Mouse (Mus musculus) embryonic stem cell, embryonic (primary cell): ENCODE data around the gene Hist3h2a.

Experiments used
- CTCF ChIA-PET, 4 experiments: fragments of 300-600 bp in 2 of 4; fragments of 350-600 bp in 2 of 4; sonication (Branson Sonifier 250); formaldehyde crosslinking; loops; one replicate each; lab custom pipeline; 2022; ENCODE audit warnings: inconsistent platforms in 2 of 4; lab: Charles Lee
- POLR2A ChIA-PET, 4 experiments: fragments of 300-600 bp in 2 of 4; fragments of 350-600 bp in 2 of 4; sonication (Branson Sonifier 250); formaldehyde crosslinking; loops; one replicate each; lab custom pipeline; 2022; ENCODE audit warnings: antibody characterized with exemption in 4 of 4, inconsistent platforms in 1 of 4; lab: Charles Lee

Gene Hist3h2a

DNA sequence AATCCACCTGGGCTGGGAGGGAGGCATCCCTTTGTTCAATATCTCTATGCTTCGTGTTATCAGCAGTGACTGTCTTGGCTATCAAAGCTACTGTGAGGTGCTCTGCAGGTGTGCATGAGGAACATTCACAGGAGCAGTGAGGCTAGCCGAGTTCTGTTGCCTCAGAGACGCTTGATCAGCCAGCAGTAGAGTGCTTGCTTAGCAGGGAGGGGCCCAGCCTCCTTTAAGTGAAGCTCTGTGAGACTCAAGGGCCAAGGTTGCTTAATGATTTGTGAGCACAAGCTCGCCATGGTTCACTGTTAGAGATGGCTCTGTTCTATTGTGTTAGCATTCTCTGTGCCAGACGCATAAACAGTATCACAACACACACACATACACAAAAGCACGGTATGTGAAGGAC is 15.2 kb downstream of the Hist3h2a start:
- ChIA-PET POLR2A (interaction anchor here in 3 of 4 experiments (0.7 to 5.3 kb wide), 23 partner anchors 8 to 42 kb away, joined by 3 to 56 read pairs (median 5); partner anchors contain the start of genes Hist3h2a (in 3 of the 3), Trim17 (in 3 of the 3), Trim11 (in 2 of the 3) and Hist3h2ba (in 1 of the 3)), CTCF (interaction anchor here (0.5 to 2.3 kb wide), 22 partner anchors 8 to 555 kb away, joined by 3 to 19 read pairs (median 3); partner anchors contain the start of genes Rnf187 (in 1 of the 4) and Trim11 (in 1 of the 4))

DNA sequence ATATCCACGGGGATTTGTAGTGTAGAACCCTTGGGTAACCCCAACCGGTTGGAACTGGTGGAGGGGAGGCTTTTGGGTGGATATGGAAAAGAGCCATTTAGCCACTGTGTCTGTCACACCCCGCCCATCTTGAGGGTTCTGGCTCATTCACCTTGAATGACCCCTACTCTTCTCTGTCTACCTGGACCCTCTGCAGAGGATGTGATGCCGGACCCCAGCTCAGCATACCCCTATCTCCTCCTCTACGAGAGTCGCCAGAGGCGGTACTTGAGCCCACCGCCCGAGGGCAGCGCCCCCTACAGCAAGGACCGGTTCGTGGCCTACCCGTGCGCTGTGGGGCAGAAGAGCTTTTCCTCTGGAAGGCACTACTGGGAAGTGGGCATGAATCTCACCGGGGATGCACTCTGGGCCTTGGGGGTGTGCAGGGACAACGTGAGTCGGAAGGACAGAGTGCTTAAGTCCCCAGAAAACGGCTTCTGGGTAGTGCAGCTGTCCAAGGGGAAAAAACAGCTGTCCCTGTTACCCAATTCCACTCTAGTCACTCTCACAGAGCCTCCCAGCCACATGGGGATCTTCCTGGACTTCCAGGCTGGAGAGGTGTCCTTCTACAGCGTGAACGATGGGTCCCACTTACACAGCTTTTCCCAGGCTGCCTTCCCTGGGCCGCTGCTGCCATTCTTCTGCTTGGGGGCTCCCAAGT is 16.5 kb downstream of the Hist3h2a start:
- POLR2A ChIA-PET, result interaction anchor here (0.6 to 5.3 kb wide), 22 partner anchors 8 to 66 kb away, joined by 3 to 56 read pairs (median 5); partner anchors contain the start of genes Hist3h2a (in 4 of the 4), Trim17 (in 4 of the 4), Hist3h2ba (in 2 of the 4) and Trim11 (in 2 of the 4)
- CTCF ChIA-PET, result interaction anchor here (0.5 to 2.3 kb wide), 26 partner anchors 9 to 332 kb away, joined by 3 to 22 read pairs (median 4); partner anchors contain the start of genes Hist3h2a (in 1 of the 4), Rnf187 (in 1 of the 4) and Trim17 (in 1 of the 4)

DNA sequence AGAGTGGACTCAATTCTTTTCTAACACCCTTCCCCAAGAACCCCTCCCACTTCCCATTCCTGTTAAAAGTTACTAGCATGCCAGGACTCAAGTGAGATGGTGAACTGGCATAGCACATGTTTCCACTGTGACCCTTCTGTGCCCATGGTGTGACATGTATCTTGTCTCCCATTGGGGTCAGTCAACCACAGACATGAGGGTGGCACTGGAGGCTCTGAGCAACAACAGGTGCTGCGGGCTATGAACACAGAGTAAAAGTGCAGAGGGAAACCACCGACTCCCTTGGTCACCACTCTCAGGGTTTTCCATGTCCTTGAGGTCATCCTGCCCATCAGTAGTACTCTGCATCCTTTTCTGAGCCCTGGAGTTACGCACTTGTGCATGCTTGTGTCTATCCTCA is 17.3 kb downstream of the Hist3h2a start:
- ChIA-PET CTCF (interaction anchor here in 2 of 4 experiments (0.8 to 2.1 kb wide), 4 partner anchors 10 to 247 kb away, joined by 3 to 11 read pairs (median 6); no protein-coding TSS in a partner anchor), POLR2A (interaction anchor here in 2 of 4 experiments (0.6 to 5.3 kb wide), 6 partner anchors 11 to 23 kb away, joined by 3 to 56 read pairs (median 12); partner anchors contain the start of genes Hist3h2a (in 2 of the 2), Trim17 (in 2 of the 2) and Hist3h2ba (in 1 of the 2))

DNA sequence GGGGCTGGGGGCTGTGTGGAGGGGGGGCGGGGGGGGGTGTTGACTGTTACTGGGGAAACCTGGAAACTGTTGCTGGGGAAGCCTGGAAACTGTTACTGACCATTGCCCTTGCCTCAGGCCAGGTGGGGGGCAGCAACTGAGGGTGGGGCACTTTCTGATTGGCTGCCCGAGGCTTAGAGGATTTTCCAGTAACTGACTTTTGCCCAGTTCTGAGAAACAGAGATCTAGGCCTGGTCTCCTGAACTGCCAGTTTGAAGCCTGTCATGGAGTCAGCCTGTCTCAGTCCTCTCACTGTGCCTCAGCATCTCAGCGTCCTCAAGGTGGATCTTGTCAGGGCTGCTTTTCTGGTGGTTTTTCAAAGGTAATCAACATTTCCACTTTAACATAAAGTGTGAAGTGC is 19.9 kb downstream of the Hist3h2a start:
- ChIA-PET POLR2A (interaction anchor here in 3 of 4 experiments (0.6 to 2.8 kb wide), 4 partner anchors 13 to 156 kb away, joined by 4 to 8 read pairs (median 6); partner anchors contain the start of genes Hist3h2a (in 1 of the 3) and Trim17 (in 1 of the 3)), CTCF (interaction anchor here in 1 of 4 experiments (1.2 kb wide), 1 partner anchor 120 kb away, joined by 3 read pairs; no protein-coding TSS in a partner anchor)

DNA sequence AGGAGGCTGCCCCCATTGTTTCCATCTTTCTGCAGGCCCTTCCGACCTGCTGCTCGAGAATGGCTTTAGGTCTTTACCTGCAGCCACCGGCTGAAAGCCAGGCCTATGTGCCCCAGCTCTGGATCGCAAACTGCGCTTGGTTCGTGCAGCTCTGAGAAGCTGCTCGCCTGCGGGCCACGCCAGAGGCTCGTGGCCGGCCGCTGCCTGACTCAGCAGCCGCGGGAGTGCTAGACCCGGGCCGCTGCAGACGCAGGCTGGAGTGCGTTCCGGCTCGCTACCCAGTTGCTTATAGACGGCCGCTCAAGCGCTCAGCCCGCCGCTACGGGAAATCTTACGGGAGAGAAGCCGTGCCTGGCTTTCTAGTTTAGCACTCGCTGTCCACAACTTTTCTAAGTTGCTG is 22.7 kb downstream of the Hist3h2a start:
- CTCF ChIA-PET, result interaction anchor here in 2 of 4 experiments (1.3 to 1.7 kb wide), 4 partner anchors 17 to 49 kb away, joined by 3 to 7 read pairs (median 6); no protein-coding TSS in a partner anchor
- POLR2A ChIA-PET, result interaction anchor here (0.6 to 7.9 kb wide), 29 partner anchors 7 to 186 kb away, joined by 3 to 133 read pairs (median 7); partner anchors contain the start of genes Hist3h2a (in 3 of the 4), Trim17 (in 3 of the 4), Iba57 (in 2 of the 4) and Rnf187 (in 2 of the 4)

DNA sequence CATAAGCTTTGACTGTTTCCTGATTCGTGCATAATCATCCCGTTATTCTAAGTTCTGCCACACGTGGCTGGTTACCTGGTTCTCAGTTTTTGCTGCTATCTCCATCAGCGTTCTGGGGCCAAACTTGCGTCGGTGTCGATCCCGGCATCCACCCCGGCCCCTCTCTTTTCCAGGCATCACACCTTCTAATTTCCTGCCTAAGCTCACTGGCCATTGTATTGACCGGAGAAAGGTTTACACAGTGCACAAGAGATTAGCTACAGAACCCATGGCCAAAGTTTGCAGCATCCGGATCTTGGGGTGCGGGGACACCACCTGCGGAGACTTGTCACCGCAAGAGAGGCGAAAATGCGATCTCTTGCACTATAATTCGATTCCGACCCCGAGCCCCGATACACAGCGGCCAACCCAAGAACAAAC is 23.1 kb downstream of the Hist3h2a start:
- POLR2A ChIA-PET, result interaction anchor here (0.6 to 7.9 kb wide), 50 partner anchors 8 to 1459 kb away, joined by 3 to 133 read pairs (median 4); partner anchors contain the start of genes Hist3h2a (in 3 of the 4), Iba57 (in 3 of the 4), Rnf187 (in 3 of the 4) and Trim17 (in 3 of the 4)

DNA sequence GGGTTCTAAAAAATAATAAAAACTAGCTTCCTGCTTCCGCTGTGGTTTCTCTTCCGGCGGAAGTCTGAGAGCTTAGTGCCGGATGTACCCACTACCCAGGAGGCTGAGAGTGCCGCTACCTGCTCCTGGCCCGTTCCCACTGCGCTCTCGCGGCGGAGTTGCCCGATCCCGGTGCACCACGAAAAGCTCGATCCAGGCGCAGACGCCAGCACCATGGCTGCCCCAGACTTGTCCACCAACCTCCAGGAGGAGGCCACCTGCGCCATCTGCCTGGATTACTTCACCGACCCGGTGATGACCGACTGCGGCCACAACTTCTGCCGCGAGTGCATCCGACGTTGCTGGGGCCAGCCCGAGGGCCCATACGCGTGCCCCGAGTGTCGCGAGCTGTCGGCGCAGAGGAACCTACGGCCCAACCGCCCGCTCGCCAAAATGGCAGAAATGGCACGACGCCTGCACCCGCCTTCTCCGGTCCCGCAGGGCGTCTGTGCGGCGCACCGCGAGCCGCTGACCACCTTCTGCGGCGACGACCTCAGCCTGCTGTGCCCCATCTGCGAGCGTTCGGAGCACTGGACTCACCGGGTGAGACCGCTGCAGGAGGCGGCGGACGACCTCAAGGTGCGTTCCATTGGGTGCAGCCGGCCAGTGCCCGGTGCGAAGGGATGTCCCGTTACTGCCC is 23.7 kb downstream of the Hist3h2a start, which contains the start of gene Trim11:
Gene Trim11, plus strand, starts transcription at position 67 of the 679 bp plus-strand sequence.
- CTCF ChIA-PET, result interaction anchor here in 3 of 4 experiments (0.6 to 2.2 kb wide), 13 partner anchors 9 to 1334 kb away, joined by 3 to 7 read pairs (median 4); no protein-coding TSS in a partner anchor

More for the DNA sequence above, 23.1 kb downstream of the Hist3h2a start:
- CTCF ChIA-PET, result interaction anchor here in 3 of 4 experiments (0.6 to 2.2 kb wide), 13 partner anchors 8 to 1333 kb away, joined by 3 to 7 read pairs (median 4); no protein-coding TSS in a partner anchor

DNA sequence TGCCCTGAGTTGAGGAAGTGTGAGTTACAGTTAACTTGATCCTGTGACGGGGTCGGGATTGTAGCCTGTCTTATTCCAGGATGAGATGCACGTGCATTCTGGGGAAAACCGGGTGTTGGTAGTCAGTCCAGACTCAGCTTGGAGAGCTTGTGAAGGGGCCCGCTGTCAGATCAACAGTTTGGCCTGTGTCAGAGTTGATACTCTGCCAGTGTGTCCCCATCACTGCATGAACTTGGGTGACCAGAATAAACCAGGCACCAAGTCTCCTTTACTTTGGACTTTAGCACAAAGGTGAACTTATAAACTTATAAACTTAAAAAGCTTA is 24.2 kb downstream of the Hist3h2a start:
- CTCF ChIA-PET, result interaction anchor here in 3 of 4 experiments (0.9 to 2.2 kb wide), 7 partner anchors 9 to 64 kb away, joined by 3 to 7 read pairs (median 4); no protein-coding TSS in a partner anchor
- POLR2A ChIA-PET, result interaction anchor here in 3 of 4 experiments (0.8 to 7.9 kb wide), 27 partner anchors 9 to 1135 kb away, joined by 3 to 133 read pairs (median 7); partner anchors contain the start of genes Hist3h2a (in 3 of the 3), Trim17 (in 3 of the 3), Hist3h2ba (in 2 of the 3) and Iba57 (in 1 of the 3)

More for the DNA sequence above, 23.7 kb downstream of the Hist3h2a start, which contains the start of gene Trim11:
- POLR2A ChIA-PET, result interaction anchor here (0.6 to 7.9 kb wide), 51 partner anchors 8 to 1459 kb away, joined by 3 to 133 read pairs (median 4); partner anchors contain the start of genes Hist3h2a (in 3 of the 4), Iba57 (in 3 of the 4), Rnf187 (in 3 of the 4) and Trim17 (in 3 of the 4)

DNA sequence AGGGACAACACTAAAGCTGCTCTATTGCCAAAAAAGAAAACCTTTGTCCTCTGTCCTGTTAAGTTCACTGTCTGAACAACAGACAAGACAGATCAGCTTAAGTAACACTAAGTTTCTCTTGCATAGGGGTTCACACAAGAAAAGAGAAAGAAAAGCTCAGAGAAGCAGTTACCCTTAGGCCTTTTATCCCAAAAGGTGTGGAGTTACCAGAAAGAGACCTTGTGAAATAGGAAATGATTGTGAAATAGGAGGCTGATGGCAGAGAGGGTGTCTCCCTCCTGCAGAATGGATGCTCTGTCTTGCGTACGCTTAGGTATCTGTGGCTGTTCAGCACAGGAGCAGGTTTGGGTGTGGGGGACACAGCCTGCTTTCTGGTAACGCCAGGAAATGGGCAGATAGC is 24.7 kb downstream of the Hist3h2a start:
- ChIA-PET POLR2A (interaction anchor here in 3 of 4 experiments (0.5 to 7.9 kb wide), 21 partner anchors 9 to 1135 kb away, joined by 3 to 133 read pairs (median 8); partner anchors contain the start of genes Hist3h2a (in 3 of the 3), Trim17 (in 3 of the 3), Arf1 (in 1 of the 3) and Hist3h2ba (in 1 of the 3)), CTCF (interaction anchor here (0.8 to 4.1 kb wide), 8 partner anchors 9 to 48 kb away, joined by 3 to 19 read pairs (median 4); no protein-coding TSS in a partner anchor)

DNA sequence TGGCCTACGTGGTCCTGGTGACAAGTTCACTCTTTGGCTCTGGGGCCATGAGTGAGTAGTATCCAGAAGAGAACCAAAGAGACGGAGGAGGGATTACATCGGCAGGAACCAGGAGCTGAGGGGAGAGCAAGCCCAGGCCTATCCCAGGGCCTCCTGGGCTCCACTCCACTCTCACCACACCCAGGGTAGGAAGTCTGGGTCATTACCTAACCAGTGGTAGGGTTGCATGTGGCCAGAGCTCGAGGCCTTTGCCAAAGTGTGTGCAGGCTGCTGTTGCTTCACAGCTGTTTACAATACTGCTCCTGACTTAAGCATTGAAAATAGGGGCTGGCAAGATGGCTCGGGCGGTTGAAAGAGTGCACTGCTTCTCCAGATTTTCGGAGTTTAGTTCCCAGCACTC is 25.2 kb downstream of the Hist3h2a start:
- CTCF ChIA-PET, result interaction anchor here (0.6 to 4.1 kb wide), 12 partner anchors 9 to 270 kb away, joined by 3 to 19 read pairs (median 4); no protein-coding TSS in a partner anchor
- POLR2A ChIA-PET, result interaction anchor here in 3 of 4 experiments (0.5 to 7.9 kb wide), 21 partner anchors 9 to 1134 kb away, joined by 3 to 133 read pairs (median 8); partner anchors contain the start of genes Hist3h2a (in 3 of the 3), Trim17 (in 3 of the 3), Arf1 (in 1 of the 3) and Hist3h2ba (in 1 of the 3)

DNA sequence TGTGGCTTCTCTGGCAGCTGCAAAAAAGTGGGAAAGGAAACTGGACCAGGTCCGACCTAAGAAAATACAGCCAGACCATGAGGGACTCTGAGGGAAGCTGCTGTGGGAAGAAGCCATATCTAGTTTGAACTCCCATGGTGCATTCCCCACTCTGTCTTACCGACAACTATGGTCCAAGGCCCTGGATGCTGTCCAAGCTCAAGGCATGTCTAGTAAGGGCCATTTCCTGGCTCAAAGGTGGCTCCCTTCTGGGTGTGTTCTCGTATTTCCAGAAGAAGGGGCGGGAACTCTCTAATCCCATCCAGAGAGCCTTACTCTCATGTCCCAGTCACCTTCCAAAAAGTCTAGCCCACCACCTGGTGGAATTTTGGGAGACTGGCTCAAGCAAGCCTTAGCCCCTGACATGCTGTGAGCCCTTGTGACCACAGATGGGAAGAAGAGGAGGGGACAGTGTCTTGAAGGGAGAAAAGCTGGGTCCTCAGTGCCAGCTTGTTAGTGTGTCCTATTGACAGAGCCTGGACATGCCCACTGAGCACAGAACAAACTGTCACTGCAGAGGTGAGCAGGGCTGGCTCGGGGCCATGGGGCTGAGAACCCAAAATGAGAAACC is 26.0 kb downstream of the Hist3h2a start:
- ChIA-PET CTCF (interaction anchor here in 3 of 4 experiments (0.5 to 4.1 kb wide), 10 partner anchors 10 to 1853 kb away, joined by 3 to 19 read pairs (median 5); no protein-coding TSS in a partner anchor), POLR2A (interaction anchor here in 3 of 4 experiments (0.9 to 7.9 kb wide), 17 partner anchors 9 to 52 kb away, joined by 3 to 133 read pairs (median 8); partner anchors contain the start of genes Hist3h2a (in 3 of the 3), Trim17 (in 3 of the 3) and Hist3h2ba (in 2 of the 3))

DNA sequence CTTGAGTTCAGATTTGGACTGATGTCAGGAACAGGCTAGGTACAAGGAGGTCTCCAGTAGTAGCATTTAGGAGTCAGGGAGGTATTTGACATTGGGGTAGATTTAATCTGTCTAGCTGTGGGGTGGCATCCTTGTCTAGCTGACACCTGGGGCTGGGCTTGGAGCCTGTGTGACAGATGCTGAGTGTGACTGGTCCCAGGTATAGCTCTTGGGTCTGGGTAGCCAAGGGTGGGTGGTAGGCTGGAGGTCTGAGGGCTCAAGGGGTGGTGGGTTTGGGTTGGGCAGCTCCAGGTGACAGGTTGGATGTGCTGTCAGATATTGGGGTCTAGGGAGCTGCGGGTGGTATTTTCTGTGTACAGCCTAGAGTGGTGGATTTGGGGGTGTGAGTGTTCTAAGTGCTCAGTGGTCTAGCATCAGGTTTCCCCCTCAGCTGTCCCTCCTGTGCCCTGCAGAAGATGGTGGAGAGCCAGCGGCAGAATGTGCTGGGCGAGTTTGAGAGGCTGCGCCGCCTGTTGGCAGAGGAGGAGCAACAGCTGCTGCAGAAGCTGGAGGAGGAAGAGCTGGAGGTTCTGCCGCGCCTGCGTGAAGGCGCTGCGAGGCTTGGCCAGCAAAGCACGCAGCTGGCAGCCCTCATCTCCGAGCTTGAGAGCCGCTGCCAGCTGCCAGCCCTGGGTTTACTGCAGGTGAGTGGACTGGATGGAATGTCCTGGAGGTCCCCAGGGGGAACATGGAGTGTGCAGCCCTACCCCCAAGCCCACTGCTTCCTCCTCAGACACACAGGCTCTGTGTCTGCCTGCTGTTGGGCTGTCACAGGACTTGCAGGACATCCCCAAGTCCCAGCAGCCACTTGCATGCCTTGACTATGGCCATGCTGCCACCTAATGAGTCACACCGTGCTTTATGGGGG is 27.3 kb downstream of the Hist3h2a start:
- CTCF ChIA-PET, result interaction anchor here (0.5 to 4.1 kb wide), 39 partner anchors 8 to 856 kb away, joined by 3 to 22 read pairs (median 3); partner anchors contain the start of genes Hist3h2a (in 1 of the 4), Hist3h2ba (in 1 of the 4), Rnf187 (in 1 of the 4) and Trim17 (in 1 of the 4)

DNA sequence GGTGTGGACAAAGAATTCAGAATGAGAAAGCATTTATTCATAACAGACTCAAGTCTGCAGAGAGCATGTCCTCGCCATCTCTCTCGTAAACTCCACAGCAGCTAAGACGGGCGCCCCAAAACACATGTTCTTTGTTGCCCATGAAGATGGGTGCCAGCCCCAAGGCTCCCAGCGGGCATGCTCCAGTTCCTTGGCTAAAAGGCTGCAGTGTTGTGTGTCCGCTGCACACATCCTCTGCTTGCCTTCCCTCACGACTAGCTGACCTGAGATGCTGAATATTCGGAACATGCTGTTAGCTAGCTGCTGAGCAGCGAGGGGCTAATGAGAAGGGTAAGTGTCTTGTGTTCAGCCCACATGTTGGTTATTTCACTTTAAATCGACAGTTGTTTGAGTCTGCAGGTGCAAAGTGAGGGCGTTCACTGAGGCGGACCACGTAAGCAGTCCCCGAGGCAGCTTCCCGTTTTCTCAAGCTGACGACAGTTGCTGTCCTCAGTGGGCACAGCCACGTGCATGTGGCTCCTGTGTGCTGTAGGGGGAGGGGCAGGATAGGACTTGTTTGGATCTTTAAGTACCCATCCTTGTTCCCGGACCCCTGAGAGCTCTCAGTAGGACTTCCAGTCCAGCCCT is 28.1 kb downstream of the Hist3h2a start:
- CTCF ChIA-PET, result interaction anchor here (0.6 to 4.1 kb wide), 33 partner anchors 7 to 320 kb away, joined by 3 to 22 read pairs (median 4); partner anchors contain the start of genes Hist3h2a (in 1 of the 4), Hist3h2ba (in 1 of the 4), Rnf187 (in 1 of the 4) and Trim17 (in 1 of the 4)
- POLR2A ChIA-PET, result interaction anchor here (1.0 to 7.9 kb wide), 13 partner anchors 8 to 245 kb away, joined by 3 to 133 read pairs (median 4); partner anchors contain the start of genes Hist3h2a (in 3 of the 4), Trim17 (in 3 of the 4) and Hist3h2ba (in 1 of the 4)

More for the DNA sequence above, 27.3 kb downstream of the Hist3h2a start:
- POLR2A ChIA-PET, result interaction anchor here (0.6 to 7.9 kb wide), 20 partner anchors 8 to 246 kb away, joined by 3 to 133 read pairs (median 4); partner anchors contain the start of genes Hist3h2a (in 3 of the 4), Trim17 (in 3 of the 4) and Hist3h2ba (in 1 of the 4)
